Mouse (Mus musculus) kidney, postnatal 10 days (tissue): Measurements from ENCODE around the gene Zfp362.

ENCODE experiments used
- DNase-seq: peaks from one replicate; pipeline ENCODE4 v3.0.0; 2021; ENCODE audit warnings: mixed read lengths

Zfp362 gene

GRCm38 (mm10) chr4:128806043-128806826 is at the start of gene Zfp362:
Gene Zfp362 (minus strand): TSS chr4:128806045.
- peak; percentile 75 for DNase-seq

DNA sequence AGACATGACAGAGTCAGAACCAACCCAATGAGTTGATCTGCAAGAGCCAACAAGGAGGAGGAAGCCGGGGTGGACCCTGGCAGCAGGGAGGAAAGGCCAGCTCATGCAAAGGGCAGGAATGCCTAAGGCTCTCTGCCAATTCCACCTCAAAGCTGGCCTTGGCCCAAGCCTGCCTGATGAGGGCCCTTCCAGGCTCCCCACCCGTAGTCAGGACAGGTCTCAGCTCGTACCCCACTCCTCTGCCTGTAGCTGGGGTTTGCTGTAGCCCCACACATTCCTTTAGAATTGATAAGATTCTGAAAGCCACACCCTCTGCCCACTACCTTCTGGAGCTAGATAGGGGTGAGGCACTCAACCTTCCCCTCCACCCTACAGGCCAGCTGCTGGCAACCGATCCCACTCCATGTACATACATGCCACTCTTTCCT is 49.8 kb upstream of the Zfp362 start:
- peak; percentile 89 for DNase-seq

DNA sequence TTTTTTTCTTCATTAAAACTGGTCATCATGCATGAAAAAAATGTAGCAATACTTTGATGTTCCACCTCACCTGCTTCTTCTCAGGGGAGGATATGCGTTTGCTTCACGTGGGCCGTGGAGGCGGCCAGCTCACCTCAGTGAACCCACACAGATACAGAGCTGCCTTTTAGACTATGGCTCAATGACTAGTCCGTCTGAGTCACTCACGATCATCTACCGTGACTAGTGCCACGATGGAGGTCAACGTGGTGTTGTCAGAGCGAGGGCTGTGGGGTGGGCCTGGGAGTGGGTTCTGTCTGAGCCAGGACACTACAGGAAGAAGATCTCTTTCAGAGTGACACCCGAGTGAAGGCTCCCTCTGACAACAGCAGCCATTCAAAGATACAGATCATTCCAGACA is 47.3 kb upstream of the Zfp362 start:
- DNase-seq: no peak

- no peak for DNase-seq
Measured at GRCm38 (mm10) chr4:128852266-128852887, 46.5 kb upstream of the Zfp362 start.

DNA sequence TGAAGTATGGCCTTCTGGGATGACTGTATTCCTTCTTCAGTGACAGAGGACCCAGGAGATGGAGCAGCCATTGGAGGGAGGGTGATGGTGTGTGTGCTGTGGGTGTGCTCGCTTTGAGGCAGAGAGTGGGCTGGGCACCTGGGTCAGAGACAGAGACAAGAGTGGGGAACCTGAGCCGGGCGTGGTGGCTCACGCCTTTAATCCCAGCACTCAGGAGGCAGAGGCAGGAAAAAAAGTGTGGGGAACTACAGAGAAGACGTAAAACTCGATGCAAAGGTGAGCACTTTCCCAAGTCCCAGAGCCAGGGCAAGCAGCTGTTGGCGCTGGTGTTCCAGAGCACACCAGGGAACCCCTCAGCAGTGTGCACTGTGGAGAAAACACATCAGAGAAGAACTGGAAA is 43.8 kb upstream of the Zfp362 start:
- DNase-seq: no peak

DNA sequence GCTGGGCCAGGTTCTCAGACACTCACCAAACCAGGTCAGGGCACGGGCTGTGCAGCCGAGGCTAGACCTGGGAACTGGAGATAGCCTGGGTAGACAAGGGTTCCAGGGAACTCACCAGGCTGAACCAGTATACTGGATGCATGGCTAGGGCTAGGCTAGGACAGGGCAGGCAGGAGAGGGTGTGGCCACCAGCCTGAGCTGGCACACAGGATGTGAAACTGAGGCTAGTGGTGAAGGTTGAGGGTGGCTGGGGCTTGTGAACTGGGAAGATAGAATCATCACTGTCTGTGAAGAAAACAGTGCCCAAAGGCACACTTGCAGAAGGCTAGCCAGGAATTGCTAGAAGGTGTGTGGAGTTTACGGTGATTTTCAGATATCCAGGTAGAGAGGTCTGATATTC is 43.1 kb upstream of the Zfp362 start:
- DNase-seq: no peak

- DNase-seq: no peak
Measured at GRCm38 (mm10) chr4:128845367-128845973, 39.6 kb upstream of the Zfp362 start.

DNA sequence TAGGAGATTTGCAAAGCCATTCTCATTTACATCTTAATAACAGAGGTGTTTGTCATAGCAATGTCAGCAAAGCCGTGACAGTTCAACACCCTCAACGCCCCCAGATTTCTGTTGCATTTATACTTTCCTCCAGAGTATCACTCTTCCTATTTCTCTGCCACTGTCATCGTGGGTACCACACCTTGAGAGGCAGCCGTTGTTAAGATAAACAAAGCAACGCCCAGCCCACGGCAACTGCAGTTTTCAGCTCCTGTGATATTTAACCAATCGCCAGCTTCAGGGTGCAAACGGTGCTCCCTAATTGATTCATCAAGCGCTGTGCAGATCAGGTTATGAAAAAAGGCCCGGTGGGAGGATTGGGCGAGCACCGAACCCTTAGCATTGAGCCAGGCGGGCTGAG is 38.7 kb upstream of the Zfp362 start:
- DNase-seq: no peak

DNA sequence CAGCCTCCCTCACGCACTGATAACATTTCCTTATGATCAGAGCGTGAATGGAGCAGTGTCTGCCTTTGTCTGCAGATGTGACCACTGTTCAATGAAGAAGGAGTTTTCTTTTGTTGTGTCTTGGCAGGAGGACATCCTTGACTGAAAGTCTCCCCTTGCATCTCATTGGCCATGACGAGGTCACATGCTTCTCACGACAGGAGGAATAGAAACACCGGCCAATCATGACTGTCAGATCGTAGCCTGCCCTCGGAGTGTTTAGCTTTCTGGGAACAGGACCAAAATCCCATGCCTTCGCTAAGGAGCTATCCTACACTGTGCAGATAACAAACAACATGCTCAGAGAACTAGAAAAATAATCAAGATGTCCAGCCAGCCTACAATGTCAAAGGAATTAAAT is 35.4 kb upstream of the Zfp362 start:
- DNase-seq: no peak

DNA sequence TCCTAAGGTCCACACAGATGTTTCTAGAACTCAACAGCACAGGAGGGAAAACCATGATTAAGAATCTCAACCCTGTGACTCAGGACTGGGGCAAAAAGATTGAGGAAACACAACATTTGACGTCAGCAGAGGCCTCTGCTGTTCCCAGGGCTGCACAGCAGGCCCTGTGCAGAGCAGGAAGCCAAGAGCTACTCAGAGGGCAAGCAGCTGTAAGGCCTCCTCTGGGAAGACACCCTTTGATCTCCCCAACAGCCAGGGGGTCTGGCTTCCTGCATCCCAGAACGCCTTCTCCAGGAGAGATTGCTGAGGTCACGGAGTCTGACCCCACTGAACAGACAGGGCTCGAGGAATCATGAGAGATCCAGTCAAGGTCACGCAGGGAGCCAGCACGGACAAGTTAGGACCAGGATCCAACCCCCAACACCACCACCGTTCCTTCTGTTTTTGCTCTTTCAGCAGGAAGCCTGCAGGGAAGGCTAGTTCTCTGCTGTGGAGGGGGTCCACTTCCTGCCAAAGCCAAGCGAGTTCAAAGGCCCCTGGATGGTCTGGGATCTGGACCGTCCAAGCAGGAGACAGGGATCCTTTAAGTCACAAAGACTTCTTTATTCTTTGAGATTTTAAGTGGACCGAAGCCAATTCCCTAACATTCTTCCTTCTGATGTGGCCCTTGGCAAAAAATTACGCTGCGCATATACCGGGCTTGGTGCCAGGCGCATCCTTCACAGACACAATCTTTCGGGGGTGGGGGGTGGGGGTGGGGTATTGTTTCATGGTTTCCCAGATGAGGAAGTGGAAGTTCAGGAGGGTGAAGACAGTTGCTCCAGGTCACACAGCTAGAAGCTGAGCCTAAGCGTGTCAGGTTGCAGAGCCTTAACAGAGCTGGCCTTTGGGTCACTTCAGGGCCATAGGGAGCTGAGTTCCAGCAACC is 34.2 kb upstream of the Zfp362 start:
- DNase-seq: peak; percentile 85

DNA sequence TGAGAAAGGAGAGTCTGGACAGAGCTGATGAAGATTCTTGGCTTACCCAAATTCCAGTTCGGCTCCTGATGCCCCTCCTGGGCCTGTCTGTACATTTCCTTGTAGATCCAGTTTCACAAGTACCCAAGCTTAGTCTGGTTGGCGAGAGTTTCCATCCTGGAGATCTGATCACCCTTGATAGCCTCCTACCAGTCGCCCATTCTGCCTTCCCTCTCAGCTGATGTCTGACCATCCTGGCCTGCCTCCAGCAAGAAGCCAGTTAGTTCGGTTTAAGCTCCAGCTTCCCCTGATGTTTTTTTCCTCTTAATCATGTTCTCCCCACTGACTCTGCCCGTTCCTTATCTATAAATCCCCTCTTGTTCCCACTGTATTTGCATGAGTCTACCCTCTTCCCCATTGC is 32.4 kb upstream of the Zfp362 start:
- DNase-seq: no peak

- DNase-seq: no peak
Measured at GRCm38 (mm10) chr4:128824131-128824530, 18.3 kb upstream of the Zfp362 start.

DNA sequence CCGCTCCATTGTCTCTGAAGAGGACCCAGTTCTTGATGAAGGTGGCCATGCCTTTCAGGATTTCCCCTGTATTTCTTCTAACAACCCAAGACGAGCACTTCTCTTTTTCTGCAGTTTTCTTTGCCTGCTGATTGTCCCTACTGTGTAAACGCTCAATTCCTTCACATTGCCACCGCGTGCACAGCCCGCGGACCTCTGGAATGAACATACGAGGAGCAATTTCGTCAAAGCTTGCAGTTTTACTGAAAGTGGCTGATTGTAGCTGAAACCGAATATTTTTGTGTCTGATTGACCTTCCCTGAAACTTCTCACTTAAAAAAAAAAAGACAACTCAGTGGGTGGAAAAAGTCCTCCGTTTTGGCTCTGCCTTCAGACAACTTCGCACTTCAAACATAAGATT is 14.7 kb upstream of the Zfp362 start:
- no peak for DNase-seq

DNA sequence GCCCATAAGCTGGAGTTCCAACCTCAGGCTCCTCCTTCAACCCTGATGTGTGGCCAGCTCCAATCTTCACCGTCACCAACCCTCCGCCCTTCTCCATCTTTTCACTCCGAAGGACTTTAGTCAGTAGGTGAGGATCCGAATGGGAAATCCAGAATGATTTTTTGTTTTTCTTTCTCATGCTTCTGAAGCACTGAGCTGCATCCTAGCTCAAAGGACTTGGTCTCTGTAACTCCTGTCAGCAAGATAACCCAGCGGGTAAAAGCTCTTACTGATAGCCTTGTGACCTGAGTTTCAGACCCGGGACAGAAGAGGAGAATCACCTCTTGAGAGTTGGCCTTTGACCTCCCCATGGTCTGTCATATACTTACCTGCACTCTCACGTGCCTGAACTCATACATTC is 11.2 kb upstream of the Zfp362 start:
- no peak for DNase-seq

- peak; percentile 86 for DNase-seq
Measured at GRCm38 (mm10) chr4:128811382-128812056, 5.7 kb upstream of the Zfp362 start.

GRCm38 (mm10) chr4:128806827-128807179 is 958 bp upstream of the Zfp362 start:
- DNase-seq: peak; percentile 83

- DNase-seq: peak; percentile 54
Measured at GRCm38 (mm10) chr4:128805150-128806042, 449 bp downstream of the Zfp362 start.

DNA sequence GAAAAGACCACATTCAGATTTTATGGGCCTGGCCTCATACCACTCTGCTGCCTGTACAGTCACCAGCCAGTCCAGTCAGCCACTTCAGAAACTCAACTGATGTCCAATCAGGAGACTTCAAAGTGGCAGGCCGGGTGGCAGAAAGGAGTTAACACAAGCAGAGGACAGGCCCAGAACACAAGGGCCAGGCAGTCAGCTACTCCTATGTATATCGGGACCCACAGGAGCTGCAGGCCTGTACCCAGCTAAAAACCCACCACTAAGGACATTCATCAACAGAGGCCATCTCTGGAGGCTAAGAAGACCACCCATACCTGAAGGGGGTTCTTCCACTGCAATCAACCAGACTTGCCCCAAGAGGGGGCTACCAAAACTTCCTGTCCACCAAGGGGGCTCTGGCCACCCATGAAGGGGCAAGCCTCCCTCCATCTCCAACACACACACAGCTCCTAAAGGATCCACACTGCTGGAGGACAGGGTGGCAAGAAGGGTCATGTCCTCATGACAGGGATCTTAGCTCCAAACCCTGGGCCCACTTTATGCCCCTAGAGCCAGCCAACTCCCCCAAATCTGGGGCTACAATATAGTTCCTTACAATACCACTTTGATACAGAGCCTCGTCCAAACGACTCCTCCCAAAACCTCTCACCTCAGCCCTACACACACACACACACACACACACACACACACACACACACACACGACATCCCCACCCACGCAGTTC is 1.3 kb downstream of the Zfp362 start:
- DNase-seq: peak; percentile 48

- peak; percentile 45 for DNase-seq
Measured at GRCm38 (mm10) chr4:128803569-128803968, 2.3 kb downstream of the Zfp362 start.

- no peak for DNase-seq
Measured at GRCm38 (mm10) chr4:128801675-128802465, 4.0 kb downstream of the Zfp362 start.
